8 mouse cellular contexts compared by ENCODE assay signal in genomic region chr1:55838168-55838567, GRCm38 (mm10).
DNase-seq lines count a peak whose midpoint lies in the region; ATAC-seq and TF ChIP-seq lines count a peak whose summit lies in the region.

No protein-coding gene starts in this region.

- 3% methylated on average over 2 of the region's 2 CpGs for WGBS in heart, postnatal 0 days

- no peak overlapping the region for H3K27ac ChIP-seq in heart, postnatal 0 days (ENCODE audit: low read depth)
- no peak overlapping the region for H3K27ac ChIP-seq in layer of hippocampus, adult 2 months

- intact Hi-C loops in heart, postnatal 25 days (cut with DNase I), result loop anchor here (1.0 to 5.0 kb wide), 3 partner anchors 34 to 434 kb away; no protein-coding TSS in a partner anchor

- no peaks in the 10 kb centered on the region for H3K4me1 ChIP-seq in heart, postnatal 0 days (ENCODE audit: control insufficient read depth, insufficient read depth)

- no peak overlapping the region for H3K4me2 ChIP-seq in heart, postnatal 0 days (ENCODE audit: low read depth, low read length)

- peak; percentile 55 for DNase-seq in heart, adult 8-10 months (ENCODE audit: low spot score)
- no peak for DNase-seq in heart, postnatal 25 days (ENCODE audit: low spot score)
- peak; percentile 78 for DNase-seq in adrenal gland, postnatal 10 days
- DNase-seq in embryo, embryonic 11.5 days (ENCODE audit: low read depth, low spot score), result peak; percentile 53
- peak; percentile 49 for DNase-seq in heart, postnatal 0 days (ENCODE audit: low spot score)
- peak; percentile 65 to 72 for DNase-seq in layer of hippocampus, adult 2 months (ENCODE audit: low spot score in 2 of 2)
- peak; percentile 77 for DNase-seq in lung, postnatal 14 days
- DNase-seq in right cerebral cortex, postnatal 14 days, result peak; percentile 79

- no peaks in the 10 kb centered on the region for H3K27me3 ChIP-seq in heart, postnatal 0 days (ENCODE audit: control insufficient read depth, insufficient read depth, low read length)

- ATAC-seq in heart, postnatal 0 days (ENCODE audit: insufficient read depth, low read depth), result no peak

- H3K36me3 ChIP-seq in heart, postnatal 0 days (replicated peaks; ENCODE audit: control insufficient read depth, insufficient read depth, low read length), result no peaks in the 10 kb centered on the region

- peak; percentile 73 for TF ChIP-seq CTCF in heart, postnatal 0 days (IDR thresholded peaks at IDR 0.05; ENCODE audit: low read depth)
- peak; percentile 96 for TF ChIP-seq CTCF in layer of hippocampus, adult 2 months (conservative IDR thresholded peaks at IDR 0.05)

- H3K9me3 ChIP-seq in heart, postnatal 0 days (replicated peaks; ENCODE audit: control insufficient read depth, low read length), result no peaks in the 10 kb centered on the region

- no peak overlapping the region for H3K4me3 ChIP-seq in heart, postnatal 0 days (ENCODE audit: low read depth, low read length)
- no peak overlapping the region for H3K4me3 ChIP-seq in layer of hippocampus, adult 2 months

- no peak overlapping the region for H3K9ac ChIP-seq in heart, postnatal 0 days (replicated peaks; ENCODE audit: low read depth, low read length)

- TF ChIP-seq EP300 in heart, postnatal 0 days (IDR thresholded peaks at IDR 0.05; ENCODE audit: low read depth), result no peak
